Mouse (Mus musculus) liver, postnatal 0 days (tissue): ENCODE measurements around the gene Disp3. TPM values are rescaled to one million over a fixed set of nuclear protein-coding genes. Genes with fewer than 3 reads are reported as not detected.

Experiments used
- ATAC-seq: fragments of 200-750 bp; cut with Nextera tagmentation; 2 replicates; pipeline ENCODE4 v1.8.0; 2017; ENCODE audit warnings: mild to moderate bottlenecking, moderate library complexity
- DNase-seq: peaks from one replicate; pipeline ENCODE4 v3.0.0-alpha.2; 2016
- H3K27ac ChIP-seq: fragments of 300-500 bp; sonication (generic); 2 replicates; pipeline ENCODE4 v1.5.1; 2014; ENCODE audit warnings: antibody characterized with exemption, moderate library complexity, mild to moderate bottlenecking, low read depth
- H3K27me3 ChIP-seq: fragments of 300-500 bp; sonication (generic); 2 replicates; pipeline ENCODE4 v1.6.1; 2014; ENCODE audit warnings: low read length, control low read depth, mixed read lengths; ENCODE audit not compliant: insufficient read depth
- H3K36me3 ChIP-seq: fragments of 300-500 bp; sonication (generic); replicated peaks from 2 replicates; pipeline ENCODE4 v1.6.1; 2014; ENCODE audit warnings: mild to moderate bottlenecking, control low read depth, low read length, moderate library complexity, mixed read lengths; ENCODE audit not compliant: insufficient read depth
- H3K4me1 ChIP-seq: fragments of 300-500 bp; sonication (generic); 2 replicates; pipeline ENCODE4 v1.6.1; 2014; ENCODE audit warnings: antibody characterized with exemption, mild to moderate bottlenecking, control low read depth; ENCODE audit not compliant: insufficient read depth
- H3K4me2 ChIP-seq: fragments of 300-500 bp; sonication (generic); 2 replicates; pipeline ENCODE4 v1.6.1; 2014; ENCODE audit warnings: low read depth, mild to moderate bottlenecking, low read length, moderate library complexity, mixed read lengths
- H3K4me3 ChIP-seq: fragments of 300-500 bp; sonication (generic); 2 replicates; pipeline ENCODE4 v1.5.1; 2014; ENCODE audit warnings: low read depth, low read length
- H3K9ac ChIP-seq: fragments of 300-500 bp; sonication (generic); replicated peaks from 2 replicates; pipeline ENCODE4 v1.6.1; 2014; ENCODE audit warnings: mild to moderate bottlenecking, moderate library complexity
- H3K9me3 ChIP-seq: fragments of 300-500 bp; sonication (generic); 2 replicates; pipeline ENCODE4 v1.6.1; 2016; ENCODE audit warnings: mild to moderate bottlenecking, control low read depth, low read length, mixed read lengths
- CTCF ChIP-seq: sonication (generic); IDR thresholded peaks from 2 replicates; pipeline ENCODE4 v1.5.1; 2016; ENCODE audit warnings: antibody characterized with exemption, low read depth
- EP300 ChIP-seq: IDR thresholded peaks from 2 replicates; pipeline ENCODE4 v1.6.1; 2016; ENCODE audit warnings: antibody characterized with exemption, low read depth, mild to moderate bottlenecking
- WGBS: fragments of 180-500 bp; shearing (Covaris S2); extraction: QIAGEN DNeasy Blood & Tissue Kit; methylation state at CpG from one replicate; pipeline ENCODE4 v1.1.7; 2014; ENCODE audit not compliant: insufficient replicate concordance; 5-methylcytosine and 5-hydroxymethylcytosine counted together
- polyA plus RNA-seq: library from polyadenylated mRNA; unstranded; fragments of >200 nt; fragmentation: Nextera tagmentation; extraction: Ambion mirVana; gene quantifications from 2 replicates; pipeline ENCODE4 v1.2.1, GENCODE M21; 2015

Gene Disp3
- polyA plus RNA-seq, 1 experiment from 2014 or later, result not detected

DNA sequence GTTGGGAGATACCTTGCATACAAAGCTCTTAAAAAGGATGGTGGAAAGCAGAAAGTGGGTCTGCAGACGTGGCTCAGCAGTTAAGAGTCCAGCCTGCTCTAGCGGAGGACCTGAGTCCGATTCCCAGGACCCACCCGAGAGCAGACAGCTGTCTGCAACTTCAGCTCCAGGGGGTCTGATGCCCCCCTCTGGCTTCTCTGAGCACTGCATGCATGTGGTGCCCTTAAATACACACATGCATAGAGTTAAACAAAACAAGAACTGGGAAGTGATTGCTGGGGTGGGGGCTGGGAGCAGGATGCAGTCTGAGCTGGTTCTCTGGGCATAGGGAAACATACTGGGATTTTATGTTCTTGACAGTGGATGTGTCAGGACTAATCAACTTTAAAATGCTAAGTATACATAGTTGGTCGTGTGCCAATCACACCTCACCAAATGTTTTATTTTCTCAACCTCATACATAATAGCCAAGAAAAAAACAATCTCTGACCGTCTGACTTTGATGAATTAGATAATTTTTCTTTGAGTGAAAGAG is 20.7 kb downstream of the Disp3 start:
- no peak overlapping the region for H3K4me3 ChIP-seq
- no peak overlapping the region for H3K27ac ChIP-seq
- no peak for ATAC-seq
- H3K4me2 ChIP-seq, result no peak overlapping the region
- no peaks in the 10 kb centered on the region for H3K9me3 ChIP-seq
- no peaks in the 10 kb centered on the region for H3K4me1 ChIP-seq
- DNase-seq, result no peak
- H3K36me3 ChIP-seq, result no peaks in the 10 kb centered on the region
- 73% methylated on average over 6 of the region's 6 CpGs for WGBS
- TF ChIP-seq EP300 (no peak), CTCF (no peak)
- H3K9ac ChIP-seq, result no peak overlapping the region
- peaks cover 9% of the 10 kb centered on the region for H3K27me3 ChIP-seq

DNA sequence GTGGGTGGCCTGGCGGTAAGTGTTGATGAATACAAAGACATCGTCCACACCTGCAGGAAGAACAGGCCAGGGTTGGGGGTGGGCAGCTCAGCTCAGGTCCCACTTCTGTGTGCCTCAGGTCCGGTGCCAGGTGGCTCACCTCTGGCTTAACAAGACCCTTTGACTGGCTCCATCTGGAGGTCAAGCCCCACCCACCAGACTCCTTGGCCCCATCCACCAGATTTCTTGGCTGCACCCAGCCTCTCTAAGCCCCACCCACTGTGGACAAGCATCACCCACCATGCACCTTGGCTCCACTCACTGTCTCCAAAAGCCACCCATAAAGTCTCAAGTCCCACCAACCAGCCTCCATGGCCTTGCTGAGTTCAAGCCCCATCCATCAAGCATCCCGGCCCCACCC is 27.8 kb downstream of the Disp3 start:
- no peak overlapping the region for H3K4me3 ChIP-seq
- no peak for ATAC-seq
- no peak for TF ChIP-seq EP300
- no peak for TF ChIP-seq CTCF
- H3K4me1 ChIP-seq, result no peaks in the 10 kb centered on the region
- H3K36me3 ChIP-seq, result no peaks in the 10 kb centered on the region
- DNase-seq, result no peak
- no peak overlapping the region for H3K9ac ChIP-seq
- WGBS, result 77% methylated on average over 4 of the region's 4 CpGs
- H3K27me3 ChIP-seq, result no peaks in the 10 kb centered on the region
- no peaks in the 10 kb centered on the region for H3K9me3 ChIP-seq
- no peak overlapping the region for H3K27ac ChIP-seq
- no peak overlapping the region for H3K4me2 ChIP-seq

GRCm38 (mm10) chr4:148249341-148249740 is 38.4 kb downstream of the Disp3 start:
- peaks cover 6% of the 10 kb centered on the region; the same call in 1 of the 2 replicates for H3K9me3 ChIP-seq
- H3K4me1 ChIP-seq, result no peaks in the 10 kb centered on the region
- H3K9ac ChIP-seq, result no peak overlapping the region
- no peak overlapping the region for H3K4me3 ChIP-seq
- WGBS, result 44% methylated on average over 10 of the region's 10 CpGs
- H3K36me3 ChIP-seq, result no peaks in the 10 kb centered on the region
- DNase-seq, result peak; percentile 70
- TF ChIP-seq CTCF (peak; percentile 64), EP300 (no peak)
- no peaks in the 10 kb centered on the region for H3K27me3 ChIP-seq
- ATAC-seq, result no peak
- no peak overlapping the region for H3K27ac ChIP-seq
- H3K4me2 ChIP-seq, result no peak overlapping the region

- Histone ChIP-seq H3K36me3 (no peaks in the 10 kb centered on the region), H3K9ac (no peak overlapping the region), H3K9me3 (peaks cover under 1% of the 10 kb centered on the region; the same call in 1 of the 2 replicates), H3K4me3 (no peak overlapping the region), H3K27me3 (no peaks in the 10 kb centered on the region), H3K27ac (no peak overlapping the region), H3K4me1 (no peaks in the 10 kb centered on the region), H3K4me2 (no peak overlapping the region)
- 80% methylated on average over 9 of the region's 9 CpGs for WGBS
- TF ChIP-seq CTCF (no peak), EP300 (no peak)
- no peak for DNase-seq
- ATAC-seq, result no peak
Measured at GRCm38 (mm10) chr4:148240387-148240786, 47.4 kb downstream of the Disp3 start.

GRCm38 (mm10) chr4:148239474-148240130 is 48.2 kb downstream of the Disp3 start:
- no peak overlapping the region for H3K4me3 ChIP-seq
- 82% methylated on average over 10 of the region's 10 CpGs for WGBS
- ATAC-seq (no peak), DNase-seq (no peak)
- no peaks in the 10 kb centered on the region for H3K4me1 ChIP-seq
- H3K4me2 ChIP-seq, result no peak overlapping the region
- no peak overlapping the region for H3K9ac ChIP-seq
- no peak overlapping the region for H3K27ac ChIP-seq
- H3K9me3 ChIP-seq, result no peaks in the 10 kb centered on the region
- no peaks in the 10 kb centered on the region for H3K27me3 ChIP-seq
- no peak for TF ChIP-seq CTCF
- no peak for TF ChIP-seq EP300
- H3K36me3 ChIP-seq, result no peaks in the 10 kb centered on the region

DNA sequence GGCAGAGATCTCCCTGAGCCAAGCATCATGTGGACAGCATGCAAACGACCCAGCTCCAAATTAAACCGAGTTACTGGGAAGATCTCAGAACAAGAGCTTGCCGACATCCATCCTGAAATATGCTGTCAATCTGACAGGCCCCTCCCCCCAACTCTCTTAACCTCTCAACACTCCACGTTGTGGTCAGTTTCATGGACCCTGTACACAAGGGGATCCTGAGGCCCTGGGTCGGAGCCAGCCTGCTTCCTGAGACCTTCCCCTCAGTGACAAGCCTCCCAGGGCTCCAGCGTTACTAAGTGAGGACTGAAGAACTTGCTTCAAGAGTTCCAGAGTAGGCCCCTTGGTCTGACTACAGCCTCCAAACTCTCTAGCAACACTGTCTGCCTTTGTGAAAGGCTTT is 48.8 kb downstream of the Disp3 start:
- TF ChIP-seq EP300 (no peak), CTCF (no peak)
- Histone ChIP-seq H3K4me1 (no peaks in the 10 kb centered on the region), H3K27me3 (no peaks in the 10 kb centered on the region), H3K9ac (no peak overlapping the region), H3K4me2 (no peak overlapping the region), H3K27ac (no peak overlapping the region), H3K9me3 (no peaks in the 10 kb centered on the region), H3K36me3 (no peaks in the 10 kb centered on the region), H3K4me3 (no peak overlapping the region)
- 47% methylated on average over 6 of the region's 6 CpGs for WGBS
- ATAC-seq (no peak), DNase-seq (no peak)
